Mouse (Mus musculus) E14TG2a.4 (cell line): Measurements from ENCODE around the gene Csn1s2b.

Experiments used
- H3K27me3 ChIP-seq: 2 replicates; pipeline ENCODE4 v1.6.1; 2014; ENCODE audit warnings: low read length, control low read depth; ENCODE audit not compliant: insufficient read depth
- H3K36me3 ChIP-seq: 2 replicates; pipeline ENCODE4 v1.6.1; 2014; ENCODE audit warnings: low read length, control low read depth; ENCODE audit not compliant: insufficient read depth
- H3K4me1 ChIP-seq: replicated peaks from 2 replicates; pipeline ENCODE4 v1.6.1; 2014; ENCODE audit warnings: low read depth, low read length, control low read depth
- H3K4me3 ChIP-seq: replicated peaks from 2 replicates; pipeline ENCODE4 v1.5.1; 2014; ENCODE audit warnings: mild to moderate bottlenecking, low read length
- H3K9me3 ChIP-seq: 2 replicates; pipeline ENCODE4 v1.6.1; 2014; ENCODE audit warnings: low read length, control low read depth
- CTCF ChIP-seq: conservative IDR thresholded peaks from 2 replicates; pipeline ENCODE4 v1.5.1; 2014; ENCODE audit warnings: low read length
- NANOG ChIP-seq: IDR thresholded peaks from 2 replicates; pipeline ENCODE4 v1.6.1; 2014; ENCODE audit warnings: borderline replicate concordance, low read length, mixed read lengths
- POU5F1 ChIP-seq: IDR thresholded peaks from 2 replicates; pipeline ENCODE4 v1.6.1; 2014; ENCODE audit warnings: low read length, borderline replicate concordance

Csn1s2b gene

GRCm38 (mm10) chr5:87871423-87871822 lies 63.5 kb downstream of the Csn1s2b start:
- no peaks in the 10 kb centered on the region for H3K9me3 ChIP-seq
- no peaks in the 10 kb centered on the region for H3K36me3 ChIP-seq
- no peak for TF ChIP-seq NANOG
- TF ChIP-seq POU5F1 = no peak
- peak; percentile 78 for TF ChIP-seq CTCF
- H3K27me3 ChIP-seq = no peaks in the 10 kb centered on the region
- H3K4me3 ChIP-seq = no peak overlapping the region
- no peaks in the 10 kb centered on the region for H3K4me1 ChIP-seq
